Mouse (Mus musculus) adrenal gland, postnatal 10 days (tissue): ENCODE results near the gene Atg5. TPM values are rescaled to one million over a fixed set of nuclear protein-coding genes. Genes with fewer than 3 reads are reported as not detected.
"Not testable (repeated sequence)": the region's sequence is repeated elsewhere in the genome, so short reads cannot be mapped to it uniquely, and the experiment has no call there.

Experiments used
- DNase-seq: peaks from one replicate; pipeline ENCODE4 v3.0.0; 2021; ENCODE audit warnings: mixed read lengths
- total RNA-seq, 2 experiments: library from RNA; stranded (reverse); gene quantifications; 2 replicates each; pipeline ENCODE4 v1.2.3; 2021

The Atg5 gene
- total RNA-seq, 2 experiments from 2014 or later = 23.0 to 23.1 TPM

DNA sequence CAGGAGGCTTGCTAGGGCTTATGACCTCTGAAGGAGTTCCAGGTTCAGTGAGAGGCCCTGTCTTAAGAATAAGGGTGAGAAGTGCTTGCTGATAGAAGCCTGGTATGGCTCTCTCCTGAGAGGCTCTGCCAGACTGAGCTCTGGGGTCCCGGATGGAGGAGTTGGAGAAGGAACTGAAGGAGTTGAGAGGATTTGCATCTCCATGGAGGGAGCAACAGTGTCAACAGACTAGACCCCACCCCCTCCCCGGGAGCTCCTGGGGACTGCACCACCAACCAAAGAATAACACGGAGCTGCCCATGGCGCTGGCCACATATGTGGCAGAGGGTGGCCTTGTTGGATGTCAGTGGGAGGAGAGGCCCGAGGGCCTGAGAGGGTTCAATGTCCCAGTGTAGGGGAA lies 47.1 kb downstream of the Atg5 start:
- DNase-seq = no peak

DNA sequence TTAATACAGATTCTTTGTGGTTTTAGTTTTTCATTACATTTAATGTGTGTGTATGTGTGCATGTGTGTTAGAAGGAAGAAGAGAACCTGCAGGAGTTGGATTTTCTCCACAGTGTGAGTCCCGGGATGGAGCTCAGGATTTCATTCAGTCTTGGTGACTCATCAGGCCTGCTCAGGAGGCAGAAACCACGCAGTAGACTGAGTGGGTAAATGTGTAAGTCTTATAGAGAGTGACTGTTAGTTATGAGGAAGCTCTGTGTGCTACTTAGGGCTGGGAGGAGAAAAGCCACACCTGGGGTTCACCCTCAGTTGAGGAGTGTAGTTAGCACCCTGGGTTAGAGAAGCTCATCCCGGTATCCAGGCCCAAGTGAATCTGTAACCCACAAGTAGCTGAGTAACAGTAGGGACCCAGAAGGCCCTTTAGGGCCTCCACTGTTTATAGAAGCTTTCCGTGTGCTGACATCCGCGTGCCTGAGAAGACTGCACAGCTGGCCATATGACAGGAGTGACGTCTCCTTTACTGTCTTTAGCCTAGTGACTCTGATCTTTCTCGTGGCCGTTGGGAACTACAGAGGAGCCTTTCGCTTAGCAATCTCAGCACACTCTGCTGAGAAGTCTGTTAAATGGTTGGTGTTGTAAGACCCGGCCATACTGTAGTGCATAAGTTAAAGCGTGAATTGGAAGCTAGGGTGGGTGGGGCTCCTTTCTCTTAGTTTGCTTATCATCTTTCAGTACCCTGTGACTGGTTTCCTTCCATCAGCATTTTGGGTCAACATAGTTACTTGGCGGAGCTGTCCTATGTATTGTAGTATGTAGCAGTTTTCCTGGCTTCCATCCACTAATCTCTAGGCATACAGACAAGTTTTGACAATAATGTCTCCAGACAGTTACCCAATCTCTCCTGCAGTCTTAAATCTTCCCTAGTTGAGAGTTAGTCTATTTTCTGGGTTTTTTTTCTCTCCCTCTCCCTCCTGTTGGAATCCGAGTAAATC lies 48.4 kb downstream of the Atg5 start:
- no peak for DNase-seq

DNA sequence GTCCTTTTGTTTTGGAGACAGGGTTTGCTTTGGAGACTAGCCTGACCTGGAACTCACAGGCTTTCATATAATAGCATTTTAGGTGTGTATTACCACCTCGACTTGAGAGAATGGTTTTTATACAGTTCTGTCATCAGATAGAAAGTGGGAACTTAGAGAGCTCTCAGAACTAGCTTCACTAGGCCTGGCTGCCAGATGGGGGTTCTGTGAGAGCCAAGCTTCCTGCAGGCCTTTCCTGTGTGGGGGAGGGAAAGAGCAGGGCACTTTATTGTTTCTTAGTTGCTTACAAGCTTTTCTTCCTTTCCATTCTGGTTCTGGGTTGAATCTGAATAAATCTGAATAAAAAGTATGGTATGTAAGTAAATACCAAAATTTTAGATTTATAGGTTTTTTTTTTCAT lies 54.0 kb downstream of the Atg5 start:
- DNase-seq = no peak

DNA sequence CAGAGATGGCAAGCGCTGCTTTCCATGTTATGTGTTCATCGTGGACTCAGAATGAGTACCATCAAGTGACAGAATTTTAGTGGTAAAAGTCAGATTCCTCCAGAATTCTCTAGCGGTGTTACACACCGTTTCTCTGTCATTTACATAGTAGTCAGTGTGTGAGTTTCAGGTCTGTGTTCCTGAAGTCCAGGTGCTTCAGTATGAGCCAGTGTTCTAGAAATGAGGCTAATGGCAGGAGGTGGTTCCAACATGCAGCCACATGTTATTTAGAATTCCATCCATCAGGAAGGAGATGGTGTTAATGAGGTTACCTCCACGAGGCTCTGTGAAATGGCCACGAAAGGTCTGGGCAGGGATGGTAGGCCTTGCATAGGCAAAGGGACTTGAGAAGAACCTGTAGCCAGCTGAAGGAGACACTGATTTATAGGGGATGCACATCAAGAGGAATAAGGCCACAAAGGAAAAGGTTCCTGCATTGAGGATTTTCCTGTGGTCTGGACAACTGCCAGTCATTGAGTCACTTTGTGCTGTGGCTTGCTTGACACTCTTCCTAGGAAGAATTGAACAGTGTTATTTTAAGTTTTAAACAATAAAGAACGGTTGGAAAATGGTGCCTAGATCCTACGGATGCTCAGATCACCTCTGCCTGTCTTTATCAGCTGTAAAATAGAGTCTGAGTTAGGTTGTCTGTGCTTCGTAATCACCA lies 55.1 kb downstream of the Atg5 start:
- no peak for DNase-seq

GRCm38 (mm10) chr10:44323836-44324235 lies 55.7 kb downstream of the Atg5 start:
- DNase-seq = no peak

DNA sequence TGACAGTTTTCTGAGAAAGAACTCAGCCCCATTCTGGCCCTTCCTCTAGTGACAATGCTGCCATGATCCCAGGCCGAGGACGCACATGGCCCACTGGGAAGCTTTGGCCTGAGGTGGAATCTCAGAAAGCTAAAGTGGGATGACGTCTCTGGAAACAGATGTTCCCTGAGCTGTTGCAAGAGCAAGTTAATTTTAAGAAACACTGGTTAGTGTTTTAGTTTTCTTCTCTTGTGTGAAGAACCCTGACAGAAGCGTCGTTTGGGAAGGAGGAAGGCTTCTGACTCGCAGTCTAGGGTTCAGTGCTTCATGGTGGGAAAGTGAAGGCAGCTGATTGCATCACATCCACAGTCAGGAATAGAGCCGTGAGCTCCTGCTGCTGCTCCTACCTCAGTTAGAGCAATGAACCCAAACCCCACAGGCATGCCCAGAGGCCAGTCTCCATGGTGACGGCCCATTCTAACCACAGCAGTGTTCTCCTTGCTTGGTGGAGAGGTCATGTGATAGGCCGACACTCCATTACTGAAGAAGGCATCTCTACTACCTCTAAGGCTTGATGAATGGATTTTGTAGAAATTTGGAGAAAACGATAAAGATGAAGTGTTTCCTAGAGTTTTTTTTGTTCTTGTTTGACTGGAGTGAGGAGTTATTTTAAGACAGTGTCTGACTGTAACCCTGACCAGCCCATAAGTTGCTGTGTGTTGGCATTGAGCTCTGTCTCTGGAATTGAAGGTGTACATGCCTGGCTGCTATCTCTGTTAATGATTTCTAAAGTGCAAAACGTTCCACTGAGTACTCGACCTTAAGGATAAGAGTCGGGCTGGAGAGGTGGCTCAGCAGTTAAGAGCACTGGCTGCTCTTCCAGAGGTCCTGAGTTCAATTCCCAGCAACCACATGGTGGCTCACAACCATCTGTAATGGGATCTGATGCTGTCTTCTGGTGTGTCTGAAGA lies 57.7 kb downstream of the Atg5 start:
- no peak for DNase-seq

DNA sequence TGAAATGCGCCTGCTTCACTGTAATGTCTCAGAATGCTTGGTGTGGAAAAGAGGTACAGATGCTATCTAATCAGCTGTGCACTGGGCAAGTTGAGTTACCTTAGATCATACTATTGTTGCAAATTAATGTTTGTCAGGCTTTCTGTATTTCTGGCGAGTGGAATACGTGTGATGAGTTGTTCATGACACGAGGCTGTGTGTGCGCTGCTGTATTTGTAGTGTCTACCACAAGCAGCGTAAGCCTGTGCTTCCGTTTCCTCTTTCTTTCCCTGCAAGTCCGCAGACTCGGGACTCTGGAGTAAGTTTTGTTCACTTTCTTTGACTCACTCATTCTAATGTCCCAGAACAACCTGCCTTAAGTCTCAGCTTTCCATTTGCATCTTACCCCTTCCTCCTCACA lies 58.9 kb downstream of the Atg5 start:
- DNase-seq = no peak

- peak; percentile 61 for DNase-seq
These were observed 60.2 kb downstream of the Atg5 start for GRCm38 (mm10) chr10:44328347-44328746.

DNA sequence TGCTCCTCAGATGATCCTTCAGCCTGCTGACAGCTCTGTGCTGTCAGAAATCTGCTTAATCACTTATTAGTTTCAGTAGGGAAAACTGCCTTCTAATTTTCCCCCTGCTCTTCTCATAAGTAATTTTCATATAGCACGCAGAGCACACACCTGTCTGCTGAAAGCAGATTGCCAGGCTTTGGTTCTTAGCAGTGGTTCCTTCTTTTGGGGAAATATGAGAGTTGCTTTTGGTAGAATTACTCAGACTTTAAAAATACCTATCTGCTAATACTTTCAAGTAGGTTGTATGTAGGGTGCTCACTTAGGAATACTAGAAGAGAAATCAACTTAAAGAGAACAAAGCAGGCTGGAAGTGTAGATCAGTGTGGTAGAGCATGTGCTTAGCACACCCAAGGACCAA lies 62.6 kb downstream of the Atg5 start:
- no peak for DNase-seq

- no peak for DNase-seq
These were observed 63.3 kb downstream of the Atg5 start for GRCm38 (mm10) chr10:44331469-44331868.

- not testable (repeated sequence) for DNase-seq
These were observed 64.5 kb downstream of the Atg5 start for GRCm38 (mm10) chr10:44332656-44333055.

DNA sequence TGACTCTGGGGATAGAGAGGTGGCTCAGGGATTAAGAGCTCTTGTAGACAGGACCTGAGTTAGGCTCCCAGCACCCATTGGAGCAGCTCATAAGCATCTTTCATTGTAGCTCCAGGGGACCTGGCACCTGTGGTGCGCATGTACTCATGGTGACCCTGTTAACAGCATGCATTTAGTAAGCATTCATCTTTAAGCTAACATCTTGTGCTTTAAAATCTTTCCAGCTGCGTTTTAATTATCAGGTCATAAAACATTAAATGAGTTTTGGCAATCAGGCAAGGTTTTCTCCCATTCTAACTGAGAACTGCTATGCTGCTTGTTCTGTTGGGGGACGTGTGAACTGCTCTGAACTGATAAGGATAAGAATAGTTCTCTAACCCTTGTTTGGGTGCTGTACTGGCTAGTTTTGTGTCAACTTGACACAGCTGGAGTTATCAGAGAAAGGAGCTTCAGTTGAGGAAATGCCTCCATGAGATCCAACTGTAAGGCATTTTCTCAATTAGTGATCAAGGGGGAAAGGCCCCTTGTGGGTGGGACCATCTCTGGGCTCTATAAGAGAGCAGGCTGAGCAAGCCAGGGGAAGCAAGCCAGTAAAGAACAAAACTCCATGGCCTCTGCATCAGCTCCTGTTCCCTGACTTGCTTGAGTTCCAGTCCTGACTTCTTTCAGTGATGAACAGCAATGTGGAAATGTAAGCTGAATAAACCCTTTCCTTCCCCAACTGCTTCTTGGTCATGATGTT lies 68.7 kb downstream of the Atg5 start:
- not testable (repeated sequence) for DNase-seq

DNA sequence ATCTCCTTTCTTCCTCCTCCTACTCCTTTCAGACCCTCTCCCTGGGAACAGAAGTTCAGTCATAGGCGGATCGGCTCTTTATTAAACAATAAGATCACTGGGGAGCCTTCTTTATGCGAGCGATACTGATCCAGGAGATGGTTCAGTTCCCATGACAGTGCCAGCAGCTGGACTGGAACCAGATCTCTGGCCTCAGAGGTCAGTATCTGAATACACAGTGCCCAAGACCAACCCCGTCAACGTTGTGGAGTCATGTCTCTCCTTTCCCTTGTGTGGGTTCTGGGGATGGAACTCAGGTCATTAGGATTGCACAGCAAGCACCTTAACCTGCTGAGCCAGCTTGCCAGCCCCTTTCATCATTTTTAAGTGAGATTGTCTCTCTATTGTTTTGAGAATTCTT lies 70.4 kb downstream of the Atg5 start:
- no peak for DNase-seq

DNA sequence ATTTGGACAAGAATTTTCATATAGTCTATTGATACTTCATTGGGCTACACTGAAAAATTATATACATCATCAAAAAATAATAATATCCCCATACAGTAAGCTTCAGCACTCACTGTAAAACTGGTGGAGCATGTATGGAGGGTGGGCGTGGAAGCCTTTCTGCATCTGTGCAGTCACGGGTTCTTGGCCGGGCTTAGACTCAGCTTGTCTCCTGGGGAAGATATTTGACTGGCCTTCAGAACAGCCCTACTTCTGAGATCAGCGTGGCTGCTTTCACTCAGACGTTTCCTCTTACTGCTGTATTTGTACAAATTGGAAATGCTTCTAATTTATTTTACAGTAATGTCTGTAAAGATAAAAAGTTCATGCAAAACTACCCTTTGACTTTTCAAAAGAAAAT lies 71.2 kb downstream of the Atg5 start:
- no peak for DNase-seq

GRCm38 (mm10) chr10:44340928-44341327 lies 72.8 kb downstream of the Atg5 start:
- DNase-seq = no peak

DNA sequence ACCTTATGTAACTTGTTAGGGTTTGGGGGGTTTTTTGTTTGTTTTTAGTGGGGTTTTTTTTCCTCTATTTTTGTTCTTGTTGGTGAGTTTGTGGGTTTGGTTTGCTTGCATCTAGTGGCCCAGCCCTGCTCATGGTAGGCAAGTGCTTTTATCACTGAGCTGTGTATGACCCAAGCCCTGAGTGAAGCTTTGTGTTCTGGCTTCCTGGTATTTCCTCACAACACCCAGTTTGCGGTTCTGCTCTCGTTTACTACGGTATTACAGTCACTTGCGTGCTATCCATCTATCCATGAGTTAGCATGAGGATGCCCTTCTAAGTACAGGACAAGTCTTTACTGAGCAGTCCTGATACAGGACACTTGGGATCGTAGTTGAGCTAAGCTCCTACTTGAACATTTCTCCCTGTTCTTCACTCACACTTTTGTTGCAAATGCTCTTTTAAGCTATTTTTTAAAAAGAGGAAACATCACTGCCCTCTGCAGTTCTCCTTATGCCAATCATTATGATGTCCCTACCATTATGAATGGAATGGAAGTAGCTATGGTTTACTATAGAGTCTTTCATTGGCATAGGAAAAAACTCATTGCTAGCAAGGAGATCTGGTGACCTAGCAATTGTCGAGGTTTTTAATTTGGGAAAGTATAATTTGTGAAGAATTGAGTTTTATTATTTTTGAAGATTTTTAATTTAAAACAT lies 73.8 kb downstream of the Atg5 start:
- DNase-seq = no peak

DNA sequence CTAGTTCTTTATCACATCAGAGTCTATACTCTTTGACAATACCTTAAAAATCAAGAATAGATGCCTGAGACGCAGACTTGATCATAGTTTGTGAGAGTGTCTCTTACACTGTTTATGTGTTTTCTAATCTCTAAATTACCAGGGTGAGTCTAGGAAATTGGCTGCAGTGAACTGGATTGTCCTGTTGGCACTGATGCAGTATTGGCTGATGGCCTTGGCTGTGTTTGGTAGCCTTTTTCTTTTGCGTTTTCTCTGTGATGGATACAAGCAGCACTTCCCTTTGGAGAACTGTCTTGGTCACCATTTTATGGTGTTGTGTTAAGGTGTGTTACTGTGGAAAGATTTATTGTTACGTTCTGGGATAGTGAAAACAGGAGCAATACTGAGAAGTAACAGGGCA lies 75.2 kb downstream of the Atg5 start:
- no peak for DNase-seq

GRCm38 (mm10) chr10:44347549-44348172 lies 79.5 kb downstream of the Atg5 start:
- no peak for DNase-seq

DNA sequence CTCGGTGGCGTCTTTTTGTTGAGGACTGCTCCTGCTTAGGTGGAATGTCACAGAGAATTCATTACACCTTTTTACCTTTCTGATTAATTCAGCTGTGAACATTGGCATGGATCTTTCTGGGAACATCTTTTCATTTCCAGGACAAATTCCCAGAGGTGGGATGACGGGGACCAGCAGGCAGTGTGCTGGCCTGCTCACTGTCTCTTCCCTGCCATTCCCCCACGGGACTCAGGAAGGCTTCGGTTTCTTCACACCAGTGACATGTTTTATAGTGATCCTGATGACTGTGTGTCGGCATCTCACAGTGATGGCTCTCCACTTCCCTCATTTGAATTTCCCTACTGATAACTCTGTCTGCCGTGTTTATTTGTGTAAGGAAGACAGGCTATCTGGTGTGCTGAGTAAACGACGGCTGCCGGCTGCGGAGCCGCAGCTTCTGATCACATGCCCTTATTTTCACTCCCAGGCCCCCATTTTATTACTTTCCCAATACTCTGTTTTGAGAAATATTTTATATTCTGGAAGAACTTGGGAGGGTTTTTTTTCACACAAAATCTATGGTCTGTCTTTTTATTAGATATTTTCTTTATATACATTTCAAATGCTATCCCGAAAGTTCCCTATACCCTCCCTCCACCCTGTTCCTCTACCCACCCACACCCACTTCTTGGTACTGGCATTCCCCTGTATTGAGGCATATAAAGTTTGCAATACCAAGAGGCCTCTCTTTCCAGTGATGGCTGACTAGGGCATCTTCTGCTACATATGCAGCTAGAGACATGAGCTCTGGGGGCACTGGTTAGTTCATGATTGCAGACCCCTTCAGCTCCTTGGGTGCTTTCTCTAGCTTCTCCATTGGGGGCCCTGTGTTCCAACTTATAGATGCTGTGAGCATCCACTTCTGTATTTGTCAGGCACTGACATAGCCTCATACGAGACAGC lies 80.6 kb downstream of the Atg5 start:
- DNase-seq = no peak
